Mouse (Mus musculus) heart, postnatal 10 days (tissue): ENCODE data around the gene Gm4871. TPM values are rescaled to one million over a fixed set of nuclear protein-coding genes. Genes with fewer than 3 reads are reported as not detected.

Experiments used
- DNase-seq, 2 experiments: peaks; one replicate each; pipeline ENCODE4 v3.0.0; 2021
- intact Hi-C: fragments of 180-260 bp; cut with DNase I; formaldehyde crosslinking; loops from one replicate; pipeline ENCODE4 v1.15.1; 2025
- total RNA-seq, 2 experiments: library from RNA; stranded (reverse); gene quantifications; 2 replicates each; pipeline ENCODE4 v1.2.3; 2021

The Gm4871 gene
- total RNA-seq, 2 experiments from 2014 or later = not detected

DNA sequence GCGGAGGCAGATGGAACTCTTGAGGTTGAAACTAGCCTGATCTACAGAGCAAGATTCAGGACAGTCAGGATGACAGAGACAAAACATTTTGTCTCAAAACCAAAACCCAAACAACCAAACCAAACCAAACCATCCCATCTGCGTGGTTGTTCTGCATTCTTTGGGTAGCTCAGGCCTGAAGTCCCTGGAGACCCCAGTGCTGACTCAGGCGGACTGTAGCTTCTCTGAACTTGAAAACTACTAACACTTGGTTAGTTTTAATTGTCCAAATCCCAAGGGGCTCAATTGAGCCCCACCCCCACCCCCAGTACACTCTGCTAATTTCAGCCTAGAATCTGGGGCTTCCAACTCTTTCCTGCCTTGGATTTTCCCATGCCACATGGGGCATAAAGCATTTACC, 29.2 kb downstream of the Gm4871 start:
- DNase-seq = no peak
- intact Hi-C loops = loop anchor here (5.0 kb wide), 1 partner anchor 69 kb away; no protein-coding TSS in a partner anchor

GRCm38 (mm10) chr5:144998491-144998890, 34.1 kb downstream of the Gm4871 start:
- intact Hi-C loops = no loop called here
- no peak for DNase-seq

GRCm38 (mm10) chr5:144990481-144990880, 42.1 kb downstream of the Gm4871 start:
- DNase-seq = no peak
- intact Hi-C loops = no loop called here

DNA sequence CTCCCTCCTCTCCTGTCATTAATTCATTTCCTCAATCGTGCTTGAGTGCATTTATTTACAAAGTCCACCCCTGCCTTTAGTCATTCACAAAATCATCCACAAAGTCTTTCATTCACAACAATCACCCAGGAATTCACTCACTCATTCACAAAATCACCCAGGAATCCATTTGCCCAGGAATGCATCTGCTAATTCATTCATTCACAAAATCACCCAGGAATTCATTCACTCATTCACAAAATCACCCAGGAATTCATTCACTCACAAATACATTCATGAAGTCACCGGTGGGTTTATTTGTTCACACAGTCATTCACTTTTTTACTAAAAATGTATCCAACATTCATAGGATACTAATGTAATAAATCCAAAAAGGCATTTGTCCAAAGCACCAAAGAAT, 42.5 kb downstream of the Gm4871 start:
- DNase-seq = no peak
- intact Hi-C loops = no loop called here

- intact Hi-C loops = loop anchor here (2.0 to 5.0 kb wide), 4 partner anchors 82 to 192 kb away; no protein-coding TSS in a partner anchor
- DNase-seq = no peak
Measured at GRCm38 (mm10) chr5:144989061-144989405, 43.5 kb downstream of the Gm4871 start.

DNA sequence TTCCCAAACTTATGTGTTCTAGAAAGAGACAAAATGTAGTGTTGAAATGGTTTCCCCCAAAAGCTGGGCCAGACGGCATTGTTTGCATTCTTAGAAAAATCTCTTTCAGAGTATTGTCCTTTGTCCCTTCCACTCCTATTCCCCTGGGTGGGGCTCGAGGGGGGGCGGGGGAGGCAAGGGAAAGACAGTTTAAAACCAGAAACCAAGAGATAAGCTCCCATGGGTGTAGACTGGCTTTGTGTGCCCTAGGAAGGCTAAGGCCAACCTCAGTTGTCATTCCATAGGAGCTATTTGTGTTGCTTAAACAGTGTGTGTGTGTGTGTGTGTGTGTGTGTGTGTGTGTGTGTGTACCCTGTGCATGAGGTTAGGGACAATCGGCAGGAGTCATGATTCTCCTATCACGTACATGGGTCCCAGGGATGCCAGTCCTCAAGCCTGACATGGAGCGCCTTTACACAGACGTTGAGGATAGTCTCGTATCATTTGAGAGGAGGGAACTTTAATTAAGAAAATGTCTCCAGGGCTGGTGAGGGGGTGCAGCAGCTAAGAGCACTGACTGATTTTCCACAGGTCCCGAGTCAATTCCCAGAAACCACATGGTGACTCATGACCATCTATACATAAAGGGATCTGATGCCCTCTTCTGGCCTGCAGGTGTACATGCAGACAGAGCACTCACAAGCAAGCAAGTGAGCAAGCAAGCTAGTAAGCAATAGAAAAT, 44.1 kb downstream of the Gm4871 start:
- intact Hi-C loops = loop anchor here (2.0 to 5.0 kb wide), 4 partner anchors 81 to 192 kb away; no protein-coding TSS in a partner anchor
- DNase-seq = peak; percentile 72 to 74

- intact Hi-C loops = loop anchor here (5.0 kb wide), 2 partner anchors 80 to 150 kb away; no protein-coding TSS in a partner anchor
- DNase-seq = no peak
Measured at GRCm38 (mm10) chr5:144987561-144987960, 45.0 kb downstream of the Gm4871 start.

DNA sequence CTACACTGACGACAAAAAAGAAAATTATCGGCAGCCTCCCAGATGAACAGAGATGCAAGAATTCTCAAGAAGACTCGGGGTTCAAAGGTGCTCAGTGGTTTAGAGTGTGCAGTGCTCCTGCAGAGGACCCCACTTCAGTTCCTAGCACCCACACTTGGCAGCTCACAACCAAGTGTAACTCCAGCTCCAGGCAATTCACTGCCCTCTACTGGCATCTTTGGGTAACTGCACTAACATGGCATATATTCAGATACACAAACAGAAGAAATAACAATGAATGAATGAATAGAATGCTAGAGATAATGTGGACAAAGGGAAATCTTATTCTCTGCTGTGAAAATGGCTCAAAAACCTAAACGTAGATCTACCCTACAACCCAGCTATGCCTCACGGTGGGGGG, 47.7 kb downstream of the Gm4871 start:
- DNase-seq = no peak
- intact Hi-C loops = loop anchor here (5.0 kb wide), 2 partner anchors 78 to 148 kb away; no protein-coding TSS in a partner anchor

GRCm38 (mm10) chr5:144983227-144983626, 49.3 kb downstream of the Gm4871 start:
- DNase-seq = no peak
- intact Hi-C loops = no loop called here

Other genes starting within 250 kb of the Gm4871 start
- 10 to 100 TPM; 28.7 to 33.6 TPM for gene Smurf1, start 66.9 kb downstream of the Gm4871 start, total RNA-seq
- gene 1700018F24Rik, start 10.2 kb upstream of the Gm4871 start, total RNA-seq = not detected
- 10 to 100 TPM; 73.9 to 74.7 TPM for gene Arpc1a, start 51.1 kb upstream of the Gm4871 start, total RNA-seq
- not detected for gene Kpna7, start 51.3 kb upstream of the Gm4871 start, total RNA-seq
- gene Arpc1b, start 81.5 kb upstream of the Gm4871 start, total RNA-seq = 100 to 1,000 TPM; 135 to 140 TPM
- 10 to 100 TPM; 54.8 to 55.9 TPM for gene Pdap1, start 107.5 kb upstream of the Gm4871 start, total RNA-seq
- gene Bud31, start 107.6 kb upstream of the Gm4871 start, total RNA-seq = 10 to 100 TPM; 76.8 to 77.1 TPM
- gene Ptcd1, start 134.4 kb upstream of the Gm4871 start, total RNA-seq = 10 to 100 TPM; 22.6 to 29.2 TPM
- gene Cpsf4, start 134.5 kb upstream of the Gm4871 start, total RNA-seq = 10 to 100 TPM; 13.2 to 13.7 TPM
- 100 to 1,000 TPM; 843 to 872 TPM for gene Atp5j2, start 159.3 kb upstream of the Gm4871 start, total RNA-seq
- gene Zkscan14, start 169.1 kb upstream of the Gm4871 start, total RNA-seq = 1 to 10 TPM; 6.6 to 7.0 TPM
- gene Zkscan5, start 171.8 kb upstream of the Gm4871 start, total RNA-seq = 10 to 100 TPM; 11.4 to 12.1 TPM
- gene Zfp655, start 199.0 kb upstream of the Gm4871 start, total RNA-seq = 10 to 100 TPM; 29.0 to 30.1 TPM
- gene Zscan25, start 247.7 kb upstream of the Gm4871 start, total RNA-seq = 10 to 100 TPM; 14.4 to 15.1 TPM